Mouse (Mus musculus): ENCODE measurements at regions not wholly inside any gene's neighbourhood (a gene's known extent, or its start where the extent isn't known, plus 50 kb on each side); places are given as distances from the start of the nearest gene placed in this dataset.
A peak's percentile ranks its signal among the peaks of the same experiment; 100 is the strongest.

- DNase-seq, result peak; percentile 70
- Histone ChIP-seq H3K27me3 (ENCODE audit: insufficient read depth, low read length) (no peaks in the 10 kb centered on the region), H3K4me3 (ENCODE audit: low read depth, low read length) (no peak overlapping the region), H3K27ac (ENCODE audit: low read depth) (no peak overlapping the region), H3K36me3 (ENCODE audit: insufficient read depth) (no peaks in the 10 kb centered on the region), H3K9ac (no peak overlapping the region), H3K4me1 (ENCODE audit: insufficient read depth) (no peaks in the 10 kb centered on the region), H3K4me2 (no peak overlapping the region), H3K9me3 (ENCODE audit: low read depth, low read length) (no peaks in the 10 kb centered on the region)
- WGBS, result 43% methylated on average over 8 of the region's 8 CpGs
- no peak for TF ChIP-seq CTCF (IDR thresholded peaks at IDR 0.05; ENCODE audit: low read depth)
- no peak for ATAC-seq (ENCODE audit: insufficient read depth)
Measured at GRCm38 (mm10) chr3:29757821-29758494, 676.1 kb downstream of the Egfem1 start.

Data from lung, embryonic 14.5 days (tissue).